Mouse (Mus musculus): ENCODE data around the gene Crcp.

GRCm38 (mm10) chr5:130031410-130032390 lies 2.6 kb downstream of the Crcp start:
- TF ChIP-seq POLR2A (IDR thresholded peaks at IDR 0.05; ENCODE audit: control insufficient read depth, extremely low read depth, insufficient read depth, low read length, poor library complexity) (no peak), CTCF (IDR thresholded peaks at IDR 0.05; ENCODE audit: borderline replicate concordance, control insufficient read depth, extremely low read depth, insufficient read depth, low read length, poor library complexity) (no peak)
